Comparison of ENCODE assay signal across 15 mouse cellular contexts in genomic region chr3:50595732-50596131, GRCm38 (mm10).
"Had no signal": no experiment of that assay in that cellular context is flagged by ENCODE, and none has a peak within 500 bp of the region (broad histone marks: within the 10 kb centered on the region; RNA-seq: fewer than 3 reads in every experiment).

No protein-coding gene starts in this region.

- H3K4me2 ChIP-seq: neural tube, embryonic 13.5 days; neural tube, embryonic 15.5 days; stomach, embryonic 15.5 days had no signal

- H3K9me3 ChIP-seq: stomach, embryonic 15.5 days had no signal

- H3K4me3 ChIP-seq: neural tube, embryonic 13.5 days; neural tube, embryonic 15.5 days; stomach, embryonic 15.5 days had no signal

- H3K36me3 ChIP-seq: neural tube, embryonic 13.5 days; neural tube, embryonic 15.5 days; stomach, embryonic 15.5 days had no signal

- DNase-seq: retina, postnatal 1 day; right cerebral cortex, adult 18-20 months; right cerebral cortex, postnatal 25 days; right cerebral cortex, postnatal 4 days; spleen, adult 18-20 months; thymus, adult 18-20 months; thymus, adult 2 months; thymus, postnatal 14 days; thymus, postnatal 25 days; thymus, postnatal 36 days; thymus, postnatal 4 days had no signal

- H3K4me1 ChIP-seq: neural tube, embryonic 13.5 days; neural tube, embryonic 15.5 days; stomach, embryonic 15.5 days had no signal

- H3K9ac ChIP-seq: neural tube, embryonic 13.5 days; neural tube, embryonic 15.5 days; stomach, embryonic 15.5 days had no signal

- H3K27ac ChIP-seq: neural tube, embryonic 13.5 days; neural tube, embryonic 15.5 days; stomach, embryonic 15.5 days; stomach, postnatal 0 days had no signal

- H3K27me3 ChIP-seq: neural tube, embryonic 13.5 days; neural tube, embryonic 15.5 days; stomach, embryonic 15.5 days had no signal
